Mouse (Mus musculus): Measurements from ENCODE around the gene Me3.

Me3 gene

GRCm38 (mm10) chr7:89632342-89633251 lies at the start of gene Me3:
TSS of gene Me3 (plus strand) at chr7:89632392.
- no peak for DNase-seq (ENCODE audit: low spot score in 2 of 2)

DNA sequence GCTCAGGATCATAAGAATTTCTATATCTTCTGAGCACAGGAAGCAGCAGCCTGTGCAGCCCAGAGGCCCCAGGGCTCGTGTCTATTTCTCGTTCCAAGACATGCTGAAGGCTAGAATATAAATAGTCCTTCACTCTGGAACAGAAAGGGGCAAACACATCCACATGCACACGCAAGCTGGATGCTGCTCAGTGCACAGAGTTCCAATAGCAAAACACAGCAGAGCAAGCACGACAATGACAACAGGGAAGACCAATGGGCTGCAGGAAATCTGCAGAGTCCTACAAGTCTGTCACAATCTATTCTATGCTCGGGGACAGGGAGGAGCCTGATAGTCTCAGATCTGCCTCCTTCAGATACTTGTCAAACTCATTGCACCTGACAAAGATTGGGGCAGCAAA lies 42.2 kb upstream of the Me3 start:
- no peak for DNase-seq (ENCODE audit: low spot score in 2 of 2)

GRCm38 (mm10) chr7:89590542-89591251 lies 41.5 kb upstream of the Me3 start:
- DNase-seq (ENCODE audit: low spot score in 2 of 2), result no peak

GRCm38 (mm10) chr7:89595813-89596212 lies 36.4 kb upstream of the Me3 start:
- no peak for DNase-seq (ENCODE audit: low spot score in 2 of 2)

DNA sequence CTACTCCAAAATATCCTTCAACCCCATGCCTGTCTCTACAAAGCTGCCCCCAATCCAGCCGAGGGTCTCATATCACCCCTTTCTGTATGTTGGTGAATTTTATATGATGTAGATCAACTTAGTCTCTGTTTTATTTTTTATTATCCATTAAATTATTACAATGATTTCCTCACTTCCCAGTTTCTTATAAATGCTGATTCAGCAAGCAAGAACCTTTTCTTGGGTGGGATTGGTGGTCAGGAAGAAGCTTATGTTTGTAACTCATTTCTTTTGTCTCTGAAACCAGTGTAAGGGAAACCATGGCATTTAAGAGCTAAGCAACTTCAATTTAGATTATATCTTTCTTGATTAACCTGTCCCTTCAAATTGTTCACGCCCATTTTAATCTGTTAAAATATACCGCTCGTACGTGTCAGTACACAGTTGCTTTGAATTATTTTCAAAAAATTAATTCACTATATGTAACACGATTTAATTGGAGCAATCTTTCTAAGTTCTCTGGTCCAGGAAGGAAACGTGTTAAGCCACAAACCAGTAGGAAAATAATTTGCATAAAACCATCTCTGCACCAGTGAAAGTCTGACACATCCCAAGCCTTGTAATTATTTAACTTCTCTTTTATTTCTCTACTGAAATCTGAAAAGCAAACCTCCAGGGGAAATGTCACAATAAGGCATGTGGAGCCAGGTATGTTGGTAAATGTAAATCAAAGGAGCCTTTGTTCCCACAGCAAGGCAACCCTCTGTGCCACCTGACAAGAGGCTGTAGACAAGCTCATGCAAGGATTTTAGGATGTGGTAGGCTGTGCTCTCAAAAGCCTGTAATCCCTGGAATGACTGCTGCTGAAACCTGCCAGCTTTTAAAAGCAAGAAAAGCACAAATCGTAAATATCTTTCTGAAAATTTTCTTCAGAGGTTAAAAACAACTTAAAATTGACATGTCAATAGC lies 26.3 kb upstream of the Me3 start:
- DNase-seq (ENCODE audit: low spot score in 2 of 2), result no peak

GRCm38 (mm10) chr7:89607329-89607728 lies 24.9 kb upstream of the Me3 start:
- DNase-seq (ENCODE audit: low spot score in 2 of 2), result no peak

DNA sequence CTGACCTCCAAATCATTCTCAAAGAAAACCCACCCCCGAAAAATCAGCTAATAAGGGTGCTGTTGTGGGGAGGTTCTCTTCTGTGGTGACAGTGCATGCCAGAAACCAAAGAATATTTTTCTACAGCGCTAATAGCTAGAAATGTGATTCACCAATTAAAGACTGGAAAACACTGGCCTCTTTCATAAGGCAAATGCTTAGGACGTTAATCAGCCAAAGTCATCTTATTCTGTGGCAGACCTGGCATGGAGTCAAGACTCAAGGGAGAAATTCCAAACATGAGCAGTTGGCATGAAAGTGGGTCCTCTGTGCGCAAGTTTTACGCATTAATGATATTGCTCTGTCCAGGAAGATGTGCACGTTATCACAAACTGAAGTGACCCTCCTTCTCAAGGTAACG lies 21.0 kb upstream of the Me3 start:
- DNase-seq (ENCODE audit: low spot score in 2 of 2), result no peak

GRCm38 (mm10) chr7:89616235-89616634 lies 16.0 kb upstream of the Me3 start:
- DNase-seq (ENCODE audit: low spot score in 2 of 2), result no peak

DNA sequence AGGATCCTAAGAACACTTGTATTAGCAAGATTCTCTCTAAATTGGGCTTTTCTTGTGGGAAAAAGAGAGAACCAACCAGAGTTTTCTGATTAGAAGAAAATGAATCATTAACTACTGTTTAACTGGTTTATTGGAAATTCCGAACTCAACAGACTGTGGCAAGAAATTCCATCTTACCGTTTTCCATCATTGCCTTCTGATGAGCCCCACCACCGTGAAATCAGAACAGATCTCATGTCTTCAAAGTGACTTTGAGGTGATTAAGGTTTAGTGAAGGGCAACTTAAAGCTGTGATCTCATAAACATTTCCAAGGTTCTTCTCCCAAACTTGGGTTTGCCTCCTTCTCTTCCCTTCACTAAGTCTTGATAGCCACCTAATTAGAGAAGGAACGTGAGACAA lies 8.9 kb upstream of the Me3 start:
- no peak for DNase-seq (ENCODE audit: low spot score in 2 of 2)

DNA sequence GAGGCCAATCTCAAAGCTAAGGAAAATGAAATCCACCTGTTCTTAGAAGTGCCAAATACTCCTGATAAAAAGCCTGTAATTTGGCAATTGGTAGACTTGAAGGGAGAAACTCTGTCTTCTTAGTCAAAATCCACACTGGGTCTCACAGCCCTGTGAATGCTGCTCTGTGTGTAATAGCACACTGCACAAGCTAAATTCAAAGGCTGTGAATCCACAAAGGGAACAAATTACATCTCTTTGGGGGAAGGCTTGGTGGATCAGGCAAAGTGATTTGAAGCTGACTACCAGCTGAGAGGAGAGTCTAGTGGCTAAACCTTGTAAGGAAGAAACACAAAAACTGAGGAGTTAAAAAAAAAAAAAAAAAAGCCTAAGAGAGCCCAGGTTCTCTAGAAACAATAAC lies 4.8 kb upstream of the Me3 start:
- DNase-seq (ENCODE audit: low spot score in 2 of 2), result no peak

GRCm38 (mm10) chr7:89628006-89628405 lies 4.2 kb upstream of the Me3 start:
- no peak for DNase-seq (ENCODE audit: low spot score in 2 of 2)

DNA sequence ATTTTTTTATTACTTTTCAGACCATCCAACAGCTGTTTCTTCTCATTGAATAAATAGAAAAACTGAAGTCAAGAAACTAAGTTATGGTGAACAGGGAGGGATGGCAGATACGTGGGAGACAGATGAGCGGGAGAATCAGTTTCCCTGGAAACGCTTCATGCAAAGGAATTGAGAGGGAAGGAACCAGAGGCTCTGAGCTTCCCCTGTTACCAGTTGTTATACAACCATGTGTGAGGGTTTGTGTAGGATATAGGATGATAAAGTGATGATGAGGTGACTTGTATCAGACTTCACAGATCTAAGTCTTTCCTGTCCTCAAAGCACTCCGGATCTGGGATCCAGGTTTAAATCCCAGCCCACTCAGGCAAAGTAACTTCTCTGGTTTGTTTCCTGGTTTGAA lies 3.2 kb upstream of the Me3 start:
- DNase-seq (ENCODE audit: low spot score in 2 of 2), result no peak

DNA sequence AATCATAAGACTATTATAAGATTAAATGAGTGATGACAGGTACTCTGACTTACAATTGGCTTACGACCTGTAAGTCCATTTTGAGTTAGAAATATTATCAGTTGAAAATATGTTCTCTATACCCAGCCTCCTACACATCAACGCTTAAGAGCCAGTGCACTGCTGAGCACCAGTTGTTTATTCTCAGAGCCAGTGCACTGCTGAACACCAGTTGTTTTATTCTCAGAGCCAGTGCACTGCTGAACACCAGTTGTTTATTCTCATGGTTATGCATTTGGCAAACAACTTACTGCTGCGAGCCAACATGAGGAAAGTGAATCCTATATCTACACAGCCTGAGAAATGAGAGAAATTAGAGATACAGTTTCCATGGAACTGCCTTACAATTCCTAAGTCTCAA lies 2.3 kb upstream of the Me3 start:
- no peak for DNase-seq (ENCODE audit: low spot score in 2 of 2)

DNA sequence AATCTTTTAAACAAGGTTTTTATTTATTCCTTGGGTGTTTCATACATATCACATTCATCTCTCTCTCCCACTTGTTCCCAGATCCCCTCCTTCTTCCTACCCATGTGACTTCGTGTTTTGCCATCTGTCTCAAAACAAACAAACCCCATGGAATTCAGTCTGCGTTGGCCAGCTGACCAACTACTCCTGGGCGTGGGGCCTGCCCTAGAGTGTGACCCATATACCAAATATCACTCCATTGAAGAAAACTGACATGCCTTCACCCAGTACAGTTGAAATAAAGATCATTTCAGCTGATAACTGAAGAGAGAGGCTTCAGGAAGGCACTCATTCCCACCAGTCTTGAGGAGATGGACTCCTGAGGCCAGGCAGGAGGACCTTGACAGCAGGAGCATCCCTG lies 1.4 kb upstream of the Me3 start:
- DNase-seq (ENCODE audit: low spot score in 2 of 2), result no peak

GRCm38 (mm10) chr7:89640533-89640932 lies 8.3 kb downstream of the Me3 start:
- DNase-seq (ENCODE audit: low spot score in 2 of 2), result no peak

- DNase-seq (ENCODE audit: low spot score in 2 of 2), result no peak
Observed at GRCm38 (mm10) chr7:89640944-89641661, 8.9 kb downstream of the Me3 start.

- DNase-seq (ENCODE audit: low spot score in 2 of 2), result no peak
Observed at GRCm38 (mm10) chr7:89645015-89645414, 12.8 kb downstream of the Me3 start.

- DNase-seq (ENCODE audit: low spot score in 2 of 2), result no peak
Observed at GRCm38 (mm10) chr7:89647864-89648263, 15.7 kb downstream of the Me3 start.

GRCm38 (mm10) chr7:89657183-89657582 lies 25.0 kb downstream of the Me3 start:
- no peak for DNase-seq (ENCODE audit: low spot score in 2 of 2)

GRCm38 (mm10) chr7:89657692-89658212 lies 25.6 kb downstream of the Me3 start:
- no peak for DNase-seq (ENCODE audit: low spot score in 2 of 2)

GRCm38 (mm10) chr7:89664197-89664596 lies 32.0 kb downstream of the Me3 start:
- no peak for DNase-seq (ENCODE audit: low spot score in 2 of 2)

Data from natural killer cell, adult 2 months (primary cell).